Mouse (Mus musculus) stomach, postnatal 0 days (tissue): ENCODE measurements around the gene Ccndbp1.

Experiments used
- CTCF ChIP-seq: IDR thresholded peaks from 2 replicates; pipeline ENCODE4 v1.5.1; 2016; ENCODE audit warnings: antibody characterized with exemption, low read depth, mild to moderate bottlenecking, moderate library complexity
- EP300 ChIP-seq: optimal IDR thresholded peaks from 2 replicates; pipeline ENCODE3; 2016; ENCODE audit warnings: antibody characterized with exemption

DNA sequence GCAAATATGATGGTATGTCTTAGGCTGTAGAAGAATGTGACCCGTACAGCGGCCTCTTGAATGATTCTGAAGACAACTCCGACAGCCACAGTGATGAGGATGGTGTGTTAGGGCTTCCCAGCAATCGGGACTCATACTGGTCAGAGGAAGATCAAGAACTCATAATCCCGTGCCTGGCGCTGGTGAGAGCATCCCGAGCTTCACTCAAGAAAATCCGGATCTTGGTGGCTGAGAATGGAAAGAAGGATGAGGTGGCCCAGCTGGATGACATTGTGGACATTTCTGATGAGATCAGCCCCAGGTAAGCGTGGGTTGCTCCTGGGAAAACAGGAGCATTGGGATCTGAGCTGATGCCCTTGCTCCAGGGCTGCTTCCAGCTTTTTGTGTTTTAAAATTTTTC, 4.5 kb downstream of the Ccndbp1 start:
- TF ChIP-seq EP300 = no peak
- TF ChIP-seq CTCF = no peak
